Mouse (Mus musculus): ENCODE data around the gene Srsf5. TPM values are rescaled to one million over a fixed set of nuclear protein-coding genes. Genes with fewer than 3 reads are reported as not detected.

Srsf5 gene
- polyA plus RNA-seq, 1 experiment: 400 TPM

- Histone ChIP-seq H3K4me1 (ENCODE audit: control insufficient read depth, insufficient read depth, low read length) (no peaks in the 10 kb centered on the region; the same call in 1 of the 2 replicates), H3K27ac (ENCODE audit: control insufficient read depth, insufficient read depth, low read depth, low read length, poor library complexity) (no peak overlapping the region), H3K4me3 (replicated peaks; ENCODE audit: control insufficient read depth, low read depth, low read length) (no peak overlapping the region)
- TF ChIP-seq CTCF (IDR thresholded peaks at IDR 0.05; ENCODE audit: control insufficient read depth, insufficient read depth, low read length): no peak
- TF ChIP-seq POLR2A (IDR thresholded peaks at IDR 0.05; ENCODE audit: borderline replicate concordance, control insufficient read depth, low read depth, low read length): no peak
- 89% methylated on average over 3 of the region's 3 CpGs for WGBS
These were observed 6.4 kb downstream of the Srsf5 start for GRCm38 (mm10) chr12:80951640-80952219.

DNA sequence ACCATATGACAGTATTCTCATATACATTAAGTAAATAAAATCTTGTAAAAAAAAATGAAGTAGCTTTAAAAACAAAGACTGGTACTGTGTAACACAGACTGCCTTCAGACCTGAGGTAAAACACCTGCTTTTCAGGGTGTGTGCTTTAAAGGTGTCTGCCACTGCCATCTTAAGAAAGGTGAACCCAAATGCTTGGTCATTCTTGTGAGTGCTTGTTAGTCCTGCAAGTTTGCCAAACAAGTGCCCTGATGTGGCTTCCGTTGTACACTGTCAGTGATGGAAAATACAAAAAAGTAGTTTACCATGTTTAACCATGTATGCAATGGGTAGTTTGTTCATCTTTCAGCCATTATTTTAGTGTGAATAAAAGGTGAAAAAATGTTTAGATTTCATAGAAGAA, 7.2 kb downstream of the Srsf5 start:
- Histone ChIP-seq H3K4me1 (ENCODE audit: control insufficient read depth, insufficient read depth, low read length) (no peaks in the 10 kb centered on the region; the same call in 1 of the 2 replicates), H3K27ac (ENCODE audit: control insufficient read depth, insufficient read depth, low read depth, low read length, poor library complexity) (no peak overlapping the region), H3K4me3 (replicated peaks; ENCODE audit: control insufficient read depth, low read depth, low read length) (no peak overlapping the region)
- no peak for TF ChIP-seq POLR2A (IDR thresholded peaks at IDR 0.05; ENCODE audit: borderline replicate concordance, control insufficient read depth, low read depth, low read length)
- no peak for TF ChIP-seq CTCF (IDR thresholded peaks at IDR 0.05; ENCODE audit: control insufficient read depth, insufficient read depth, low read length)
- 88% methylated on average over 1 of the region's 1 CpGs for WGBS

DNA sequence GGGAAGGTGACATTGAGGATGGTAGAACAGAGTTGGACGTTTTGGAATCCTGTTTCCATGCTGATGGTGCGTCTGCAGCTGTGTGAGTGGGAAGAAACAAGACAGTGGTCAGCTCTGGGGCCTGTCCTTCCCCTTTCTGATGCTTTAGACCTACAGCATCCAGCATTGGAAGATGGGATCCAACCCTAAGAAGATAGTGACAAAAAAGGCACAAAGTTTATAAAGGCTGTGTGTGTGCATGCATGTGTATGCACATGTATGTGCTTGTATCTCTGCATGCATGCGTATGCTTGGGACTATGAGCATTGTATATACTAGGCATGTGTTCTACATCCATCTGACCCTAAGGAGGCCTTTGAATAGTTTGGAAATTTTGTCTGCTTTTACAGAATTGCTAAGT, 10.7 kb downstream of the Srsf5 start:
- TF ChIP-seq POLR2A (IDR thresholded peaks at IDR 0.05; ENCODE audit: borderline replicate concordance, control insufficient read depth, low read depth, low read length): no peak
- no peak for TF ChIP-seq CTCF (IDR thresholded peaks at IDR 0.05; ENCODE audit: control insufficient read depth, insufficient read depth, low read length)
- H3K4me3 ChIP-seq (replicated peaks; ENCODE audit: control insufficient read depth, low read depth, low read length): no peak overlapping the region
- H3K4me1 ChIP-seq (ENCODE audit: control insufficient read depth, insufficient read depth, low read length): no peaks in the 10 kb centered on the region
- H3K27ac ChIP-seq (ENCODE audit: control insufficient read depth, insufficient read depth, low read depth, low read length, poor library complexity): no peak overlapping the region
- WGBS: 82% methylated on average over 3 of the region's 3 CpGs

DNA sequence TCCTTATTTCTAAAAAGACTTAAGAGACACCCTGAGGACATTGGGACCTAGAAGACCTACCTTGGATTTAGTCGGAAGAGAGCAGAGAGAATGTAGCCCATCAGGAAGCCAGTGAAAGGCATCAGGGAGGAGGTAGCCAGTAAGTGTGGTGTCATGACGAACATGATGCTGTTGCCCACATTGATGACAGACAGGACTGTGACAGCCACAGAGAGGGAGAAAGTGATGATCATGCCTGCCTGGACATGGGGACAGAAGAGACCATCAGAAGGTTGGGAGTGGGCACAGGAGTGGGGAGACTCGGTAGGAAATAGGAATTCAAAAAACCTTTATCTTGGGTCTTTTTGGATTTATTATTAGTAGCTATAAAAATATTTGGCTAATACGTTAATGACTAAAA, 12.7 kb downstream of the Srsf5 start:
- TF ChIP-seq POLR2A (IDR thresholded peaks at IDR 0.05; ENCODE audit: borderline replicate concordance, control insufficient read depth, low read depth, low read length) (no peak), CTCF (IDR thresholded peaks at IDR 0.05; ENCODE audit: control insufficient read depth, insufficient read depth, low read length) (no peak)
- Histone ChIP-seq H3K4me1 (ENCODE audit: control insufficient read depth, insufficient read depth, low read length) (no peaks in the 10 kb centered on the region), H3K27ac (ENCODE audit: control insufficient read depth, insufficient read depth, low read depth, low read length, poor library complexity) (no peak overlapping the region), H3K4me3 (replicated peaks; ENCODE audit: control insufficient read depth, low read depth, low read length) (no peak overlapping the region)
- WGBS: 82% methylated on average over 4 of the region's 4 CpGs

- Histone ChIP-seq H3K27ac (ENCODE audit: control insufficient read depth, insufficient read depth, low read depth, low read length, poor library complexity) (no peak overlapping the region), H3K4me3 (replicated peaks; ENCODE audit: control insufficient read depth, low read depth, low read length) (no peak overlapping the region), H3K4me1 (ENCODE audit: control insufficient read depth, insufficient read depth, low read length) (no peaks in the 10 kb centered on the region)
- WGBS: 86% methylated on average over 4 of the region's 4 CpGs
- TF ChIP-seq CTCF (IDR thresholded peaks at IDR 0.05; ENCODE audit: control insufficient read depth, insufficient read depth, low read length) (no peak), POLR2A (IDR thresholded peaks at IDR 0.05; ENCODE audit: borderline replicate concordance, control insufficient read depth, low read depth, low read length) (no peak)
These were observed 17.3 kb downstream of the Srsf5 start for GRCm38 (mm10) chr12:80962566-80962965.

DNA sequence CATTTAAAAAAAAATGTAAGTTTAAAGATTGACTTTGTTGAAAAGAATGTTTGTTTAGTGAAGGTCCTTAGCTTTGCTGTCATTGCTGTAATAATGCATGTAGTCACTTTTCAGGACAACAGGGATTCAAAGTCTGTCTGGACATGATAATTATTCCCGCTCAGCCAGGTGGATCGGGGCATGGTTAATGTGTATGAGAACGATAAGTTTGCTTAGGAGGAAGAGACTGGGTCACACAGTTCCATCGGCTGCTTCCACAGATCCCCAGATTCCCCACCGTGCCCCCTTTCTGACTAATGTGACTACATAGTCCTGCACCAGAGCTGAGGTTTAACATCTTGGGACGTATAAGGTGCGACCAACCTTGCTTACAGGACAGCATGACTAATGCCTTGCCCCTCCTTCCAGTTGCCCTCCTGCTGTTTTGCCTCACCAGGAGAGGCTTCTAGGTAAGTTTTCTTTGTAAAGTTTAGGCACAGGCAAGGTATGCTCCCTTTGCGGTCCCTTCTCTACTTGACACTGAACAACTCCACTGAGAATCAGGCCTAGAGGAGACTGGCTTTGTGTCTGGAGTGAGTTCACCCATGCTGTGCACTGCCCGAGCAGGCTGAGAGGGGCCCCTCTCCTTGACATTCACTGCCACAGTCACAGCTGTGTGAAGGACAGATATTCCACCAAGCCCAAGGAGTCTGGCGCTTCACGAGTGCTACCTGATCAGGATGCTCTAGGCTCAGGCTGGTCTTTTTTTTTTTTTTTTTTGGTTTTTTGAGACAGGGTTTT, 20.9 kb downstream of the Srsf5 start:
- no peak overlapping the region for H3K27ac ChIP-seq (ENCODE audit: control insufficient read depth, insufficient read depth, low read depth, low read length, poor library complexity)
- no peaks in the 10 kb centered on the region for H3K4me1 ChIP-seq (ENCODE audit: control insufficient read depth, insufficient read depth, low read length)
- WGBS: 91% methylated on average over 11 of the region's 11 CpGs
- TF ChIP-seq CTCF (IDR thresholded peaks at IDR 0.05; ENCODE audit: control insufficient read depth, insufficient read depth, low read length) (no peak), POLR2A (IDR thresholded peaks at IDR 0.05; ENCODE audit: borderline replicate concordance, control insufficient read depth, low read depth, low read length) (no peak)
- H3K4me3 ChIP-seq (replicated peaks; ENCODE audit: control insufficient read depth, low read depth, low read length): no peak overlapping the region

DNA sequence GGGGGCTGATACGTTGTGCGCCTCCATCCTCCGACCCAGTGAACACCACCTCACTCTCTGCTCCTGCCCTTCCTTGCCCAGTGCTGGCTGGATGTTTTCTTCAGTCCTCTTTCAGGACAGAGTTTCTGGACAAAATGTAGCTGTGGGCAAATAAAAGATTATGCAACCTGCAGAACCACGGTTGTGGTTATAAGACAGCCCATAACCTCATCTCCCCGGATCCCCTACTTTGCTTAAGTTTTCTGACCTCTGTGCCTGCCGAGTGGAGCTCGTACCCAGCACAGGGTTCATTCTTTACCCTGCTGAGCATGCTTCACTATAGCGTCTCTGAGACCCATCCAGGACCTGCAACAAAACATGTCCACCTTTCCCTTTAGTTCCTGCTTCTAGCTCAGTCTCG, 22.6 kb downstream of the Srsf5 start:
- Histone ChIP-seq H3K27ac (ENCODE audit: control insufficient read depth, insufficient read depth, low read depth, low read length, poor library complexity) (no peak overlapping the region), H3K4me1 (ENCODE audit: control insufficient read depth, insufficient read depth, low read length) (no peaks in the 10 kb centered on the region), H3K4me3 (replicated peaks; ENCODE audit: control insufficient read depth, low read depth, low read length) (no peak overlapping the region)
- 52% methylated on average over 9 of the region's 9 CpGs for WGBS
- TF ChIP-seq POLR2A (IDR thresholded peaks at IDR 0.05; ENCODE audit: borderline replicate concordance, control insufficient read depth, low read depth, low read length) (no peak), CTCF (IDR thresholded peaks at IDR 0.05; ENCODE audit: control insufficient read depth, insufficient read depth, low read length) (no peak)

- H3K4me3 ChIP-seq (replicated peaks; ENCODE audit: control insufficient read depth, low read depth, low read length): no peak within 1 kb of the TSS
- no peaks in the 10 kb centered on the region for H3K4me1 ChIP-seq (ENCODE audit: control insufficient read depth, insufficient read depth, low read length)
- 80% methylated on average over 5 of the region's 5 CpGs for WGBS
- H3K27ac ChIP-seq (ENCODE audit: control insufficient read depth, insufficient read depth, low read depth, low read length, poor library complexity): no peak within 1 kb of the TSS
- TF ChIP-seq CTCF (IDR thresholded peaks at IDR 0.05; ENCODE audit: control insufficient read depth, insufficient read depth, low read length) (no peak), POLR2A (IDR thresholded peaks at IDR 0.05; ENCODE audit: borderline replicate concordance, control insufficient read depth, low read depth, low read length) (no peak)
These were observed 23.3 kb downstream of the Srsf5 start, which contains the start of gene Slc10a1 for GRCm38 (mm10) chr12:80968605-80969004. TSS of gene Slc10a1 (minus strand) at chr12:80968705.
